Mouse (Mus musculus) embryonic facial prominence, embryonic 10.5 days (tissue): Measurements from ENCODE around the gene Dock7. TPM values are rescaled to one million over a fixed set of nuclear protein-coding genes. Genes with fewer than 3 reads are reported as not detected.
"Not testable (repeated sequence)": the region's sequence is repeated elsewhere in the genome, so short reads cannot be mapped to it uniquely, and the experiment has no call there.

Experiments
- DNase-seq: peaks from one replicate; pipeline ENCODE4 v3.0.0-alpha.2; 2017; ENCODE audit warnings: low spot score
- H3K27ac ChIP-seq: fragments of 300-500 bp; sonication (generic); replicated peaks from 2 replicates; pipeline ENCODE4 v1.5.1; 2016; ENCODE audit warnings: mild to moderate bottlenecking
- H3K27me3 ChIP-seq: fragments of 300-500 bp; sonication (generic); replicated peaks from 2 replicates; pipeline ENCODE4 v1.6.1; 2016; ENCODE audit warnings: low read depth, mild to moderate bottlenecking; ENCODE audit not compliant: poor library complexity, severe bottlenecking
- H3K36me3 ChIP-seq: fragments of 300-500 bp; sonication (generic); replicated peaks from 2 replicates; pipeline ENCODE4 v1.6.1; 2016; ENCODE audit warnings: mild to moderate bottlenecking, moderate library complexity
- H3K4me1 ChIP-seq: fragments of 300-500 bp; sonication (generic); 2 replicates; pipeline ENCODE4 v1.6.1; 2016
- H3K4me3 ChIP-seq: fragments of 300-500 bp; sonication (generic); 2 replicates; pipeline ENCODE4 v1.5.1; 2016; ENCODE audit warnings: mild to moderate bottlenecking, moderate library complexity
- H3K9me3 ChIP-seq: fragments of 300-500 bp; sonication (generic); 2 replicates; pipeline ENCODE4 v1.6.1; 2016; ENCODE audit warnings: mild to moderate bottlenecking
- WGBS: fragments of 180-500 bp; shearing (Covaris S2); methylation state at CpG from one replicate; pipeline ENCODE4 v1.1.7; 2016; 5-methylcytosine and 5-hydroxymethylcytosine counted together
- polyA plus RNA-seq: library from polyadenylated mRNA; unstranded; fragments of >200 nt; fragmentation: Nextera tagmentation; extraction: Ambion mirVana; gene quantifications from 2 replicates; pipeline ENCODE4 v1.2.1, GENCODE M21; 2016

The Dock7 gene
- polyA plus RNA-seq, 1 experiment from 2014 or later, result 81.8 TPM

DNA sequence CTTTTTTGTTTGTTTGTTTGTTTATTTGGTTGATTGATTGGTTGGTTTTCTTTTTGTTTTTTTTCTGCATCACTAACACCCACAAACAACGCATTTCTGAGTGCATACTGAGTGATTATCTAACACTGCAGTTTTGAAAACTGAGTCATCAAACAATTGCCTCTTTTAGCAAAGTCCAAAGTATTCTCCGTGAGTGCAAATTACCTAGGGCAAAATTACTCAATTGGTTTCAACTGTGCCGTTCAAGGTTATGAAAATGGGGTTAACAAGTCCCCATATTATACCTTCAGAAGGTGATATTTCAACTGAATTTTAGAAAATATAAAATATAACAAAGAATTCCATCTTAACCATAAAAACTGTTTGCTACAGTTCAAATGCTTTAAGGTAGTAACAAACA is 74.2 kb downstream of the Dock7 start:
- no peak overlapping the region for H3K27ac ChIP-seq
- H3K36me3 ChIP-seq, result peaks cover 79% of the 10 kb centered on the region
- no peaks in the 10 kb centered on the region for H3K4me1 ChIP-seq
- H3K4me3 ChIP-seq, result no peak overlapping the region
- peaks cover 10% of the 10 kb centered on the region; the same call in 1 of the 2 replicates for H3K9me3 ChIP-seq
- DNase-seq, result no peak
- H3K27me3 ChIP-seq, result no peaks in the 10 kb centered on the region
- WGBS, result 70% methylated on average over 3 of the region's 3 CpGs

DNA sequence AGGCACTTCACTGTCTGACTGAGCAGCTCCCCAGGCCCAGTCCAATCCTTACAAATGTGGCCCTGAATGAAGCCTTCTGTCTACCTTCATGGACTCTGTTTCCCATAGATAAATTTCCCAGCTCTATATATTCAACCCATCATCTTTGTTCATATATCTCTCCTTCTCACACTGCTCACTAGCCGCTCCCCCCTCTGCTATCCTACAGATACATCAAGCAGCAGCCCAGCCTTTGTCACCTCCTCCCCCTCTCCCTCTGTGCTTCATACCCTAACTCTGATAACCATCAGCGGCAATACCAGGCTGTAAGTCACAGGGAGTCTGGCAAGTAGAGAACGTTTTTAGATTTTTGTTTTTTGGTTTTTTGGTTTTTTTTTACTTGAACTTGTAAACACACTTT is 75.9 kb downstream of the Dock7 start:
- Histone ChIP-seq H3K36me3 (peaks cover 80% of the 10 kb centered on the region), H3K4me1 (no peaks in the 10 kb centered on the region), H3K9me3 (peaks cover 11% of the 10 kb centered on the region; the same call in 1 of the 2 replicates), H3K4me3 (no peak overlapping the region), H3K27me3 (no peaks in the 10 kb centered on the region), H3K27ac (no peak overlapping the region)
- WGBS, result 86% methylated on average over 3 of the region's 3 CpGs
- DNase-seq, result no peak

DNA sequence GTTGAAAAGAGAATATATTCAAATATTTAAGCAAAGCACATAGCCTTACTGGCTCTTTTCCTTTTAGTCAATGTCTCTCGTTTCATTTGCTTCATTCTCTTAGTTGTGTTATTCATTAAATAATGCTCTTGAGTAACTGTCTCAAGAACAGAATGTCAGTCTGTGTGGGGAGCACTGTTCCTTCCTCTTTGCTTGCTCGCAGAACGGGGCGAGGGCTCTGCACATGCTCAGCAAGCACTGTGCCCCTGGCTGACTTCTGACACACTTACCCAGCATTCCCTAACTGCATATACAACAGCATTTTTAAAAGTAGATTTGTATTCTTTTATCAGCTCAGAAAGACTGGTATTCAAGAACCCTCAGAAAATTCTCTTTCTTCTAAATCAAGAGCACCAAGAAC is 87.8 kb downstream of the Dock7 start:
- Histone ChIP-seq H3K27me3 (no peaks in the 10 kb centered on the region), H3K4me3 (no peak overlapping the region), H3K36me3 (peaks cover 2% of the 10 kb centered on the region; the same call in 1 of the 2 replicates), H3K4me1 (no peaks in the 10 kb centered on the region), H3K9me3 (no peaks in the 10 kb centered on the region), H3K27ac (no peak overlapping the region)
- no peak for DNase-seq
- 87% methylated on average over 4 of the region's 4 CpGs for WGBS

DNA sequence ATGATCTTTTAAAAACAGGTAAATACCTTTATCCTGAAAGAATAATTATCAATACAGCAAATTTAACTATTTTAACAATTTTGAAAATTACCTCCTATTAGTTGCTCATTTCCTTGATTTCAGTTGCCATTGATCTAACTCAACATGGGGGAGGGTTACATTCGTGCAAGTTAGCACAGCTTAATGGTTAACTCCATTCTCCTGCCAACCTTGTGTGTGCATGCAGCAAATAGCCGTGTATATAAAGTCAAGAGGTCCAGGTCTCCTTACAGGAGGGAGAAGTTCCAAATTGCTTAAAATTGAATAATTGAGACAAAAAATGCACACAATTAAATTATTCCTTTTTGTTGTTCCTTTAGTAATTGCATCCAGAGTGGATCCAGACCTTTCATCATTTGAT is 90.0 kb downstream of the Dock7 start, which contains the start of gene Angptl3:
Angptl3 (plus strand) TSS at position 269 of the 400 bp plus-strand sequence.
- no peak for DNase-seq
- WGBS, result 71% methylated on average over 2 of the region's 2 CpGs
- no peaks in the 10 kb centered on the region for H3K9me3 ChIP-seq
- no peaks in the 10 kb centered on the region for H3K4me1 ChIP-seq
- H3K4me3 ChIP-seq, result no peak within 1 kb of the TSS
- no peaks in the 10 kb centered on the region for H3K27me3 ChIP-seq
- peaks cover 10% of the 10 kb centered on the region for H3K36me3 ChIP-seq
- no peak within 1 kb of the TSS for H3K27ac ChIP-seq

DNA sequence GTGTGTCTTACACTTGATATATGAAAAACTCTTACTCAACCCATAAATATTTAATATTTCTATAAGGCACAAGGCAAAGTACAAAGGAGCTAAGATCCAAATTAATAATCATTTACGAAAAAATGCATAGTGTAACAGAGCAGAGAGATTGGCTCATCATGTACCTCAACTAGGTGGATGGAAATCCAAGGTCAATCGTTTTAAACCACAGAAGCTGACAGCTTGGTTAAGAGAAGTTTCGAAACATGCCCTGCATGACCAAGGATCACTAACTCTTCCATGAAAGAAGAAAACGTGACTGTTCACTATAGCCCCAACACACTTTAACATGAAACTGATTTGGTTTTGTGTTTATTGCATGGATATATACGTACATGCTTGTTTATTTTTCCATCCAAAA is 92.3 kb downstream of the Dock7 start:
- H3K4me1 ChIP-seq, result no peaks in the 10 kb centered on the region
- H3K9me3 ChIP-seq, result no peaks in the 10 kb centered on the region
- 90% methylated on average over 5 of the region's 5 CpGs for WGBS
- peaks cover 15% of the 10 kb centered on the region for H3K36me3 ChIP-seq
- H3K27me3 ChIP-seq, result no peaks in the 10 kb centered on the region
- no peak overlapping the region for H3K4me3 ChIP-seq
- DNase-seq, result no peak
- H3K27ac ChIP-seq, result no peak overlapping the region

DNA sequence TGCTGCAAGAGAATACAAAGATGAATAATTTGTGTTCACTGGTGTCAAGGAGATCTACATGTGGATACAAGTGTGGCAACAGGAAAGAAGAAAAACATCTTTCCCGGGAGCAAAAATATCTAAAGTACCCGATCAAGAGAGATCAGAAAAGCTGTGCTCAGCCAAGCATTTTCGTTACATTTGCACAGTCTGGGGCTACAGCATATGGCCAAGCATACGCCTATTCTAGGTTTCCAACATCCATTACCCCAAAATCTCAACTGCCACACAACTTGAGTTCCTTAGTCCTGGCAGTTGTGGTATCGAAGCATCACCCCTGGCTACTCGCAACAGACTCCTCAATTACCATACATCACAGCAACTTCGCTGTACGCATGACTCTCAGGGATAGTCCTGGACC is 98.5 kb downstream of the Dock7 start:
- DNase-seq, result no peak
- 96% methylated on average over 8 of the region's 8 CpGs for WGBS
- H3K4me1 ChIP-seq, result no peaks in the 10 kb centered on the region
- H3K9me3 ChIP-seq, result no peaks in the 10 kb centered on the region
- H3K4me3 ChIP-seq, result no peak overlapping the region
- no peak overlapping the region for H3K27ac ChIP-seq
- H3K27me3 ChIP-seq, result no peaks in the 10 kb centered on the region
- peaks cover 52% of the 10 kb centered on the region for H3K36me3 ChIP-seq

DNA sequence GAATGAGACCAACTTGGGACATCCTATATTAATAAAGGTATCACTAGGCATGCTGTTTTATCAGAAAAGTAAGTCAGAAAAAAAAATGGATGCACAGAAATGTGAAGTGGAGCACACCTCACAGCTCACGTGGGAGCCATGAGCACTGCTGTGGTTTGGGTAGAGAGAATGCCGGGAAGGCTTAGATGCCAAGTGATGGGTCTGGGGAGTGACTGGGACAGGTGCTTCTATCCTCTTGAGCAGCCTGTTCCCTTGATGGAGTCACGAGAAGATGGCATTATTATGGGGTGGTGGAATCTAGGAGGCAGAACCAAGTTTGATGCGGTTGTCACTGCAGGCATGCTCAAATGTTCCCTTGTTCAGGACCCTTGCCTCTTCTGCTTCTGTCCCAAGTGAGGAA is 109.7 kb downstream of the Dock7 start:
- no peak for DNase-seq
- Histone ChIP-seq H3K4me3 (no peak overlapping the region), H3K9me3 (no peaks in the 10 kb centered on the region), H3K27me3 (no peaks in the 10 kb centered on the region), H3K36me3 (peaks cover 81% of the 10 kb centered on the region), H3K4me1 (no peaks in the 10 kb centered on the region), H3K27ac (no peak overlapping the region)
- 89% methylated on average over 4 of the region's 4 CpGs for WGBS

DNA sequence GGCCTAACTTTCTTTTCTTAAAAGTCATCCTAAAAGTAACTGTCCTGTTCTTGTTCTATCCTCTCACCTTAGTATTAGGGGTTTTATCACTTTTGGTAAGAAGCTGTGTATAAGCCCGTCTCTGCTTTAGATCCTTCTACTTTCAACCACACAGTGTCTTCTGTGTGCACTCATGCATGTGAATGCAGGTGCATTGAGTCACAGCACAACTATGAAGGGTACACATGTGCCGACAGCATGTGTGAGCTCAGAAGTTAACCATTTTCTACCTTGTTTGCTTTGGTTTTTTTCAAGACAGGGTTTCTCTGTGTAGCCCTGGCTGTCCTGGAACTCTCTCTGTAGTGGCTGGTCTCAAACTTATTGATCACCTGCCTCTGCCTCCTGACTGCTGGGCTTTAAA is 114.4 kb downstream of the Dock7 start:
- H3K4me1 ChIP-seq, result no peaks in the 10 kb centered on the region

DNA sequence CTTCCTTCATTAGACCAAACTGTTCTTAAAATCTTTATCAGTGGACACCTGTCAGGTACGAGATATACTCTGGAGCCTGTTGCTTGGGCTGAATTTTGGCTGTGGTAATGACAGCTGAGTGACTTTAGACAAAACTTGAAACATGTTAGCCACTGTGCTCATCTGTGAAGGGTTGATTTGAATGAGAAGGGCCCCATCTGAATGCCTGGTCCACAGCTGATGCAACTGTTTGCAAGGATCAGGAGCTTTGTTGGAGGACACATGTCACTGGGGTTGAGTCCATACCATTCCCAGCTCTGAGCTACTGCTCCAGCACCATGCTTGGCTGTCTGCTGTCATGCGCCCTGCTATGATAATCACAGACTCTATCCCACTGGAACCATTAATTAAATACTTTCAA is 115.1 kb downstream of the Dock7 start:
- no peak for DNase-seq
- 95% methylated on average over 2 of the region's 2 CpGs for WGBS
- Histone ChIP-seq H3K27ac (no peak overlapping the region), H3K4me3 (no peak overlapping the region), H3K9me3 (no peaks in the 10 kb centered on the region), H3K36me3 (peaks cover 77% of the 10 kb centered on the region), H3K4me1 (no peaks in the 10 kb centered on the region), H3K27me3 (no peaks in the 10 kb centered on the region)

More for the DNA sequence above, 114.4 kb downstream of the Dock7 start:
- Histone ChIP-seq H3K4me3 (no peak overlapping the region), H3K36me3 (peaks cover 80% of the 10 kb centered on the region), H3K9me3 (no peaks in the 10 kb centered on the region), H3K27ac (no peak overlapping the region), H3K27me3 (no peaks in the 10 kb centered on the region)
- WGBS, result 86% methylated on average over 2 of the region's 2 CpGs
- no peak for DNase-seq

DNA sequence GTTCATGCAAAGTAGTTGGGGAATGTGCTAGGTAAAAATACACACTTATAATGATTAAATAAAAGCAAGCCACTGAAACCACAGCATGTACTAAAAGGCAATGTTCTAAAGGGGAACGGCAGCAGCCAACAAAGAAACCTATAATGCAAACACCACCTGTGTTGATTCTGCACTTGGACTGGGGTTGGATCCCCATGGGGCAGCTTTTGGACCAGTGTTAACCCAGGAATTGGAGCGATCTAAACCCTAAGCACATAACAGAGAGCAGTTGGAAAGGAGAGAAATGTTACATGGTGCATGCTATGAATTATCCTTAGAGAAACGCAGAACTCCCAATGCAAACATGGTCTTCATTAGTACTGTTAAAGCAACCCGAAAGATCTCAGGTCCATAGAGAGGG is 127.2 kb downstream of the Dock7 start:
- Histone ChIP-seq H3K27me3 (no peaks in the 10 kb centered on the region), H3K4me1 (no peaks in the 10 kb centered on the region), H3K27ac (no peak overlapping the region), H3K9me3 (no peaks in the 10 kb centered on the region), H3K36me3 (peaks cover 48% of the 10 kb centered on the region), H3K4me3 (no peak overlapping the region)
- no peak for DNase-seq
- 87% methylated on average over 4 of the region's 4 CpGs for WGBS

DNA sequence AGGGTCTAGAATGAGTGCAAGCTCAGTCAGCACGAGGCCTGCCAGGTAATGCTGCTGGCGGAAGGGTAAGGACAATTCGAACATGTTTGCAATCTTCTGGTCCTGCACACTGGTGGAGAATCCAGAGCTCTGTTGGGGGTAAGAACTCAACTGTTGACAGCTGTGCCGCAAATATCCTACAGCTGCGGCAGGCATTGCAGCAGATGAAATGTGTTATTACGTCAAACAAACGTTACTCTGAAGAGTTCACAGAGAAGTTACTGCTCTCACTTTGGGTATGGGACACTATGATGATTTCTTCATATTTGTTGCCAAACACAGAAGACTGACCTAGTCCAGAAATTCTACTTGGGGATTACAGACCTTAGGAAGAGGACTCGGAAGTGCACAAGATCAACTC is 136.0 kb downstream of the Dock7 start:
- H3K36me3 ChIP-seq, result peaks cover 85% of the 10 kb centered on the region
- no peaks in the 10 kb centered on the region for H3K9me3 ChIP-seq
- WGBS, result 88% methylated on average over 8 of the region's 8 CpGs
- H3K4me1 ChIP-seq, result peaks cover 9% of the 10 kb centered on the region; the same call in 1 of the 2 replicates
- no peaks in the 10 kb centered on the region for H3K27me3 ChIP-seq
- H3K4me3 ChIP-seq, result no peak overlapping the region
- H3K27ac ChIP-seq, result no peak overlapping the region
- no peak for DNase-seq

DNA sequence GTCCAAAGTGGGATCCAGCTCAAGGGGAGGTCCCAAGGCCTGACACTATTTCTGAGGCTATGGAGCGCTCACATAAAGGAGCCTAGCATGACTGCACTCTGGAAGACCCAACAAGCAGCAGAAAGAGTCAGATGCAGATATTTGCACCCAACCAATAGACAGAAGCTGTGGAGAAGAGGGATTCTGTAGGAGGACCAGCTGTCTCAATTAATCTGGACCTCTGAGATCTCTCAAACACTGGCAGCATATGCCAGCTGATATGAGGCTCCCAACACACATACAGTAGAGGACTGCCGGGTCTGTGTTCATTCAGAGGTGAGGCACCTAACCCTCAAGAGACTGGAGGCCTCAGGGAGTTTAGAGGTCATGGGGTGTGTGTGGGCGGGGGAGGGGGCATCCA is 140.7 kb downstream of the Dock7 start:
- not testable (repeated sequence) for DNase-seq, H3K27me3 ChIP-seq, H3K4me3 ChIP-seq, H3K9me3 ChIP-seq, H3K27ac ChIP-seq
- H3K36me3 ChIP-seq, result peaks cover 81% of the 10 kb centered on the region
- H3K4me1 ChIP-seq, result peaks cover 16% of the 10 kb centered on the region
- 69% methylated on average over 3 of the region's 3 CpGs for WGBS

DNA sequence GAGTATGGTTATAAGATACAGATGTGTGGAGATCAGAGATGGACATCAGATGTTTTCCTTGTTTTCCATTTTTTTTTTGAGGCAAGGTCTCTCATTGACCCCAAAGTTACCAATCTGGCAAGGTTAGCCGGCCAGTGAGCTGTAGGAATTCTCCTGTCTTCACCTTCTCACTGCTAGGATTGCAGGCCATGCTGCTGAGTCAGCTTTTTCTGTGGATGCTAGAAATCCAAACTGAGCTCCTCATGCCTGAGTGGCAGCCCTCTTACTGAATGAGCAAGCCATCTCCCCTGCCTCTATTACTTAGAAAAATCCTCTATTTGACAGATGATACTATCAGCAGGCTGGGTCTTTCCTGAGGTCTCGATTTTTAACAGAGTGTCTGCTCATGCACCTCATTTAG is 142.0 kb downstream of the Dock7 start:
- Histone ChIP-seq H3K9me3 (no peaks in the 10 kb centered on the region), H3K27ac (no peak overlapping the region), H3K4me1 (peaks cover 16% of the 10 kb centered on the region), H3K36me3 (peaks cover 81% of the 10 kb centered on the region), H3K27me3 (no peaks in the 10 kb centered on the region), H3K4me3 (no peak overlapping the region)
- no peak for DNase-seq
- WGBS, result 78% methylated on average over 2 of the region's 2 CpGs

DNA sequence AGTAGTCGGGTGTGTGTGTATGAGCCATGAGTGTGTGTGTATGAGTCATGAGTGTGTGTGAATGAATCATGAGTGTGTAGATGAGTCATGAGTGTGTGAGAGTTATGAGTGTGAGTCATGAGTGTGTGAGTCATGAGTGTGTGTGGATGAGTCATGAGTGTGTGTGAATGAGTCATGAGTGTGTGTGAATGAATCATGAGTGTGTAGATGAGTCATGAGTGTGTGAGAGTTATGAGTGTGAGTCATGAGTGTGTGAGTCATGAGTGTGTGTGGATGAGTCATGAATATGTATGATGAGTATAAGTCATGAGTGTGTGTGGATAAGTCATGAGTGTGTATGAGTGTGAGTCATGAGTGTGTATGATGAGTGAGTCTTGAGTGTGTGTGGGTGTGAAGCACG is 142.4 kb downstream of the Dock7 start:
- Histone ChIP-seq H3K36me3 (peaks cover 81% of the 10 kb centered on the region), H3K4me1 (peaks cover 16% of the 10 kb centered on the region)
- WGBS, result 86% methylated on average over 2 of the region's 2 CpGs
- H3K27me3 ChIP-seq, DNase-seq, H3K9me3 ChIP-seq, H3K4me3 ChIP-seq, H3K27ac ChIP-seq: not testable (repeated sequence)
